Mouse (Mus musculus): Measurements from ENCODE around the gene Rpgrip1l.

- TF ChIP-seq CTCF (IDR thresholded peaks at IDR 0.05; ENCODE audit: low read depth): no peak
- TF ChIP-seq EP300 (optimal IDR thresholded peaks at IDR 0.05): no peak
Observed at GRCm38 (mm10) chr8:91290576-91290975, 22.5 kb downstream of the Rpgrip1l start.

Data from stomach, postnatal 0 days (tissue).